Mouse (Mus musculus): ENCODE data around the gene Ttc23. TPM values are rescaled to one million over a fixed set of nuclear protein-coding genes. Genes with fewer than 3 reads are reported as not detected.

Gene Ttc23
- polyA plus RNA-seq, 1 experiment from 2014 or later, result 11.7 TPM

DNA sequence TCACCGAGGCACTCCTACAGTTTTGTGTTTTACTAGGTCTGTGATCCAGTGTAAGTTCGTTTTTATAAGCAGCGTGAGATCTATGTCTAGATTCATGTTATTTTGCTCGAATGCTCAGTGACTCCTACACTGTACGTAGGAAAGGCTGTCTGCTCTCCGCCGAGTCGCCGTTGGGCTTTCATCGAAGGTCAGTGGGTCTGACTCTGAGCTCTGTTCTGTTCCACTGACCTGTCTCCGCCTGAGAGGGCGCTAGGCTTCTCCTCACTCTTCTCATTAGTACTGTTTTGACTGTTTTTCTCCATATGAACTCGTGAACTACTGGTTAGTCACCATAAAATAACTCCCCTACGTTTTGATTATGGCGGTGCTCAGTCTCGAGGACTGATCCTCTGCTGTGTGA, 35.8 kb downstream of the Ttc23 start:
- Histone ChIP-seq H3K9me3 (no peaks in the 10 kb centered on the region), H3K27ac (replicated peaks) (no peak overlapping the region), H3K4me2 (no peak overlapping the region), H3K4me3 (no peak overlapping the region), H3K27me3 (no peaks in the 10 kb centered on the region), H3K9ac (no peak overlapping the region), H3K36me3 (peaks cover 9% of the 10 kb centered on the region; the same call in 1 of the 2 replicates), H3K4me1 (replicated peaks) (no peaks in the 10 kb centered on the region)
- ATAC-seq (ENCODE audit: low read depth), result no peak
- 87% methylated on average over 16 of the region's 16 CpGs for WGBS

- H3K36me3 ChIP-seq, result peaks cover 9% of the 10 kb centered on the region; the same call in 1 of the 2 replicates
- no peaks in the 10 kb centered on the region for H3K9me3 ChIP-seq
- no peak for ATAC-seq (ENCODE audit: low read depth)
- WGBS, result 98% methylated on average over 3 of the region's 3 CpGs
- H3K9ac ChIP-seq, result no peak overlapping the region
- no peak overlapping the region for H3K4me2 ChIP-seq
- no peak overlapping the region for H3K27ac ChIP-seq (replicated peaks)
- H3K4me1 ChIP-seq (replicated peaks), result no peaks in the 10 kb centered on the region
- H3K27me3 ChIP-seq, result no peaks in the 10 kb centered on the region
- no peak overlapping the region for H3K4me3 ChIP-seq
Observed at GRCm38 (mm10) chr7:67686545-67686944, 39.3 kb downstream of the Ttc23 start.

DNA sequence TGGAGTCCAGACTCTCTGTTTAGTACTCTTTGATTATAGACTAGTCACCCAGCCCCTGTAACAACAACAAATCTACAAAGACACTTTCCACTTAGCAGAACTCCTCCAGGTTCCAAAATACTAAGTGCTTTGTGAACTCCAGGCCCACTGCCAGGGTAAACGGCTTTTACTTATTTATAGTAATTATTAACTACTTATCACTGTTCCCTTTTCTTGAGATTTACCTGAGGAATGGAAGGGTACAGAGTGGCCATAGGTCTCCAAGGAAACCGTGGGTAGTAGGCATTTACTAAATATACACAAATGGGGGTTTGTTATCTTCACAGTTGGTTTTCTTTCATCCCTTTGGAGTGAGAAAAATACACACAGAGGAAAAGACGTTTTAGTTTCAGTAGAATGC, 41.1 kb downstream of the Ttc23 start:
- H3K27ac ChIP-seq (replicated peaks), result no peak overlapping the region
- H3K4me2 ChIP-seq, result no peak overlapping the region
- H3K9ac ChIP-seq, result no peak overlapping the region
- H3K4me3 ChIP-seq, result no peak overlapping the region
- no peaks in the 10 kb centered on the region for H3K9me3 ChIP-seq
- no peak for ATAC-seq (ENCODE audit: low read depth)
- H3K27me3 ChIP-seq, result no peaks in the 10 kb centered on the region
- 50% methylated on average over 3 of the region's 3 CpGs for WGBS
- H3K36me3 ChIP-seq, result peaks cover 9% of the 10 kb centered on the region; the same call in 1 of the 2 replicates
- H3K4me1 ChIP-seq (replicated peaks), result no peaks in the 10 kb centered on the region

DNA sequence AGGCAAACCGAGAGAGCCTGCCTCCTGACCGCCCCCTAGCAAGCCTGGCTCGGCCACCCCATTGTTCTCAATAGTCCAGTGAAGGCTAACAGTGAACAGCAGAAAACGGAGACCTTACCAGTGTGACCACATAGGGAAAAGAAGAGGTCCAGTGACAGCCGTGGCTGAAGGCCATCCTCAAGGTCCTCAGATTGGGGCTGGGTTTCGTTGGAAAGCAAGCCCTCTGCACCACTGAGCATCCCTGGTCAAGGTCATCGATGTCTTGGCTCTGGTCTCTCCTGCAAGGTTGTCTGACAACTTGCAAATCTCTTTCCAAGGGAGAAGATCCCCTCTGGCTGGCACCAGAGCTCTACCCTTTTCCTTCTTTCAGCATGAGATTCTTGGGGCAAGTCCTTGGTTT, 42.6 kb downstream of the Ttc23 start:
- Histone ChIP-seq H3K4me1 (replicated peaks) (no peaks in the 10 kb centered on the region), H3K27ac (replicated peaks) (no peak overlapping the region), H3K9me3 (no peaks in the 10 kb centered on the region), H3K4me2 (no peak overlapping the region), H3K36me3 (peaks cover 5% of the 10 kb centered on the region; the same call in 1 of the 2 replicates), H3K4me3 (no peak overlapping the region), H3K27me3 (no peaks in the 10 kb centered on the region), H3K9ac (no peak overlapping the region)
- 85% methylated on average over 7 of the region's 7 CpGs for WGBS
- no peak for ATAC-seq (ENCODE audit: low read depth)

DNA sequence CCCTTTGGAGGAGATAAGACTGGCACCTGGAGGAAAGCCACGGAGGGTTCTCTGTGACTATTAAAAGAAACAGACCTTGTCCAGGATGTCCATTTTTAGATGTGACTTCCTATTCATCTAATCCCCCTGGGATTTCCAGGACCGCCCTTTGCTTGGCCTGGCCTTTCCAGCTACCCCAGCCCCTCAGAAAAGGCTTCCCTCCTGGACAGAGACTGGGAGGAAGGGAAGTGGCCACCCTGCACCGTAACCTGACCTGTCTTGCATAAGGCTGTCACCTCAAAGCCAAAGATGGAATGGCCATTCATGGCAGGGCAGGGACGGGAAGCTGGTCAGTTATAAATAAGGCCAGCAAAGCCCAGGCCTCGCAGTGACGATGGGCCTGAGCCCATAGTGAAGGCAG, 43.8 kb downstream of the Ttc23 start:
- WGBS, result 84% methylated on average over 6 of the region's 6 CpGs

DNA sequence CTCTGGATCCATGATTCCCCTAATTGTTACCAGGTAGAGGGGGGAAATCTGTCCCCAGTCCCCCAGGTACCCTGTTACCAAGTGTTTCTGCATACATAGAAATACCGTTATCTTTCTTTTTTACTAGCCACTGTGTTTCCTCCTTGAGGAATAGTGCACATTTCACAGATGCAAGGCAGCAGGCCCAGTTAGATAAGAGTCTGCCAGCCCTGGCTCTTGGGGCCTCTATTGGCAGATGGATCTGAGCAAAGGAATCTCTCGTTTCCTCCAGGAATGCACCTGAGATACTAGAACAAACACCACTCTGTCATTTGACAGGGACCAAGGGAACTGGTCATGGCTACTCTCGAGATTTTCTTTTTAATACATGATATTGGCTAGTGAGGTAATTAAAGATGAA, 44.9 kb downstream of the Ttc23 start:
- no peak for ATAC-seq (ENCODE audit: low read depth)
- Histone ChIP-seq H3K27me3 (no peaks in the 10 kb centered on the region), H3K9ac (no peak overlapping the region), H3K27ac (replicated peaks) (no peak overlapping the region), H3K4me3 (no peak overlapping the region), H3K9me3 (no peaks in the 10 kb centered on the region), H3K36me3 (no peaks in the 10 kb centered on the region), H3K4me1 (replicated peaks) (no peaks in the 10 kb centered on the region), H3K4me2 (no peak overlapping the region)
- WGBS, result 81% methylated on average over 3 of the region's 3 CpGs

More for the DNA sequence above, 43.8 kb downstream of the Ttc23 start:
- H3K27me3 ChIP-seq, result no peaks in the 10 kb centered on the region
- no peak overlapping the region for H3K27ac ChIP-seq (replicated peaks)
- ATAC-seq (ENCODE audit: low read depth), result no peak
- H3K9me3 ChIP-seq, result no peaks in the 10 kb centered on the region
- no peak overlapping the region for H3K9ac ChIP-seq
- H3K4me3 ChIP-seq, result no peak overlapping the region
- H3K36me3 ChIP-seq, result no peaks in the 10 kb centered on the region
- no peaks in the 10 kb centered on the region for H3K4me1 ChIP-seq (replicated peaks)
- no peak overlapping the region for H3K4me2 ChIP-seq

DNA sequence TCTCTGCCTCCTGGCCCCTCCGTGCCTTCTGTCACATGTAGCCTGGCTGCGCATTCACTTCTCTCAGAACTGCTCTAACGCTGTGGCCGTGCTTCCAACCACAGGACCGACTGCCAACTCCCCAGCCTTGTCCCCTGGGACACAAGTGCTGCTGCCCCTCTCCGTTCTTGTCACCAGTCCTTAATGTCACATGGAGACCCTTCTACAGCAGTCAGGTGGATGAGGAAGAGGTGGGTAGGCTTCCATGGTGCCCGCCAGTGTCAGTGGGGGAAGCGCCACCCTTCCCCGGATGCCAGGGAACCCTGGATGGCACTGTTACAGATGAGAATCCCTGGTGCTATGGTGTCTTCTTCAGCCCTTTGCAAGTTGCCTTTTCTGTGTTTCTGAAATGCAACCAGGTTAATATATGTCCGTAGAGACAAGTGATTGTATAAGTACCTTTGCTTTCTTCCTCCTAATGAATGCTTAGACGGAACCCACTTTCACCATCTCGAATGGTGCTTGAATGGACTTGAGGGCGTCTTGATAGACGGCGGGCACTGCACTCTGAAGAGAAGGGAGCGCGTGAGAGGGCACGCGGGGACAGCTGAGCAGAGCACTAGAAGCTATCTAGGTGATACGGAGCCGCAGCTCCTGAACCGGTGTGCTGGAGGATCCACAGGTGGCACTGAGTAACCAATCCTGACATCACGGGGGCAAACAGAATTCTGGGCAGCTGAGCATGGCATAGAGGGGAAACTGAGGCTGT, 45.8 kb downstream of the Ttc23 start:
- Histone ChIP-seq H3K4me1 (replicated peaks) (no peaks in the 10 kb centered on the region), H3K9me3 (no peaks in the 10 kb centered on the region), H3K27ac (replicated peaks) (no peak overlapping the region), H3K4me3 (no peak overlapping the region), H3K36me3 (no peaks in the 10 kb centered on the region), H3K27me3 (no peaks in the 10 kb centered on the region), H3K9ac (no peak overlapping the region), H3K4me2 (no peak overlapping the region)
- 91% methylated on average over 23 of the region's 23 CpGs for WGBS
- no peak for ATAC-seq (ENCODE audit: low read depth)

- Histone ChIP-seq H3K9me3 (no peaks in the 10 kb centered on the region), H3K4me2 (no peak overlapping the region), H3K9ac (no peak overlapping the region), H3K4me3 (no peak overlapping the region), H3K4me1 (replicated peaks) (0 out of 2 replicates have a peak, but pooled peaks cover 2% of the 10 kb centered on the region), H3K27ac (replicated peaks) (no peak overlapping the region), H3K27me3 (no peaks in the 10 kb centered on the region), H3K36me3 (0 out of 2 replicates have a peak, but pooled peaks cover 6% of the 10 kb centered on the region)
- ATAC-seq (ENCODE audit: low read depth), result no peak
- WGBS, result 85% methylated on average over 7 of the region's 7 CpGs
Observed at GRCm38 (mm10) chr7:67695906-67696305, 48.7 kb downstream of the Ttc23 start.

- Histone ChIP-seq H3K4me2 (no peak overlapping the region), H3K36me3 (0 out of 2 replicates have a peak, but pooled peaks cover 6% of the 10 kb centered on the region), H3K4me3 (no peak overlapping the region), H3K27ac (replicated peaks) (no peak overlapping the region), H3K9me3 (no peaks in the 10 kb centered on the region), H3K27me3 (no peaks in the 10 kb centered on the region), H3K4me1 (replicated peaks) (peaks cover 15% of the 10 kb centered on the region), H3K9ac (no peak overlapping the region)
- WGBS, result 92% methylated on average over 28 of the region's 28 CpGs
- ATAC-seq (ENCODE audit: low read depth), result no peak
Observed at GRCm38 (mm10) chr7:67697892-67698630, 50.9 kb downstream of the Ttc23 start.

- no peak overlapping the region for H3K4me3 ChIP-seq
- H3K9ac ChIP-seq, result no peak overlapping the region
- H3K27me3 ChIP-seq, result no peaks in the 10 kb centered on the region
- H3K9me3 ChIP-seq, result no peaks in the 10 kb centered on the region
- peaks cover 15% of the 10 kb centered on the region for H3K4me1 ChIP-seq (replicated peaks)
- 94% methylated on average over 4 of the region's 4 CpGs for WGBS
- no peak overlapping the region for H3K4me2 ChIP-seq
- H3K36me3 ChIP-seq, result 0 out of 2 replicates have a peak, but pooled peaks cover 6% of the 10 kb centered on the region
- no peak for ATAC-seq (ENCODE audit: low read depth)
- H3K27ac ChIP-seq (replicated peaks), result no peak overlapping the region
Observed at GRCm38 (mm10) chr7:67699301-67699700, 52.1 kb downstream of the Ttc23 start.

DNA sequence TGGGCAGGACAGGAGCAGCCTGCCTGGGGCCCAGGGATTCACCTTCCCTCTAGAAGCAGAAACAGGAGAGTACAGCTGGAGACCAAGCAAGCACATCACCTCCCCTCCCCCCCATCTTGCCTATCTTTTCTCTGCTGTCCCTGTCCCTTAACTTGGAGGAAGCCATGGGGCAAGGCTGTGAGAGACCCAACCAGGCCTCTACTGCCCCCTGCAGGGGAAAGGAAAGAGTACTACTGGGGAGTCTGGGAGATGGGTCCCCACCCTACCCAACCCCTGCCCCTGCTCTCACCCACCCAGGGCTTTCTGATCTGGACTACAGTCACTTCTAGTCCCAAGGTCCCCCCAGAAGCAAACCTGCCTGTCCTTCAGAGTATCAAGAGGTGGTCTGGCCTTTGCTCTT, 53.6 kb downstream of the Ttc23 start:
- H3K9me3 ChIP-seq, result no peaks in the 10 kb centered on the region
- H3K4me1 ChIP-seq (replicated peaks), result peaks cover 15% of the 10 kb centered on the region
- no peak overlapping the region for H3K9ac ChIP-seq
- 0 out of 2 replicates have a peak overlapping the region, but pooled peaks have one; percentile 50 for H3K27ac ChIP-seq (replicated peaks)
- no peak overlapping the region for H3K4me2 ChIP-seq
- ATAC-seq (ENCODE audit: low read depth), result no peak
- H3K36me3 ChIP-seq, result 0 out of 2 replicates have a peak, but pooled peaks cover 6% of the 10 kb centered on the region
- no peak overlapping the region for H3K4me3 ChIP-seq
- no peaks in the 10 kb centered on the region for H3K27me3 ChIP-seq

GRCm38 (mm10) chr7:67701252-67701914, 54.2 kb downstream of the Ttc23 start:
- Histone ChIP-seq H3K9ac (no peak overlapping the region), H3K4me2 (no peak overlapping the region), H3K27ac (replicated peaks) (peak overlapping the region; percentile 50; the same call in 1 of the 2 replicates), H3K4me3 (no peak overlapping the region), H3K4me1 (replicated peaks) (peaks cover 15% of the 10 kb centered on the region), H3K27me3 (no peaks in the 10 kb centered on the region), H3K9me3 (no peaks in the 10 kb centered on the region), H3K36me3 (0 out of 2 replicates have a peak, but pooled peaks cover 6% of the 10 kb centered on the region)
- 70% methylated on average over 17 of the region's 17 CpGs for WGBS
- ATAC-seq (ENCODE audit: low read depth), result no peak
